Mouse (Mus musculus) intestine, embryonic 15.5 days (tissue): ENCODE data around the gene Actr5. TPM values are rescaled to one million over a fixed set of nuclear protein-coding genes. Genes with fewer than 3 reads are reported as not detected.
A peak's percentile ranks its signal among the peaks of the same experiment; 100 is the strongest.

Source experiments
- ATAC-seq: fragments of 200-750 bp; cut with Nextera tagmentation; 2 replicates; pipeline ENCODE4 v1.8.0; 2017; ENCODE audit warnings: moderate TSS enrichment, moderate library complexity
- H3K27ac ChIP-seq: fragments of 300-500 bp; sonication (generic); 2 replicates; pipeline ENCODE4 v1.5.1; 2015; ENCODE audit warnings: mild to moderate bottlenecking, inconsistent platforms
- H3K27me3 ChIP-seq: fragments of 300-500 bp; sonication (generic); replicated peaks from 2 replicates; pipeline ENCODE4 v1.6.1; 2015; ENCODE audit warnings: inconsistent platforms
- H3K36me3 ChIP-seq: fragments of 300-500 bp; sonication (generic); 2 replicates; pipeline ENCODE4 v1.6.1; 2015; ENCODE audit warnings: inconsistent platforms
- H3K4me1 ChIP-seq: fragments of 300-500 bp; sonication (generic); replicated peaks from 2 replicates; pipeline ENCODE4 v1.6.1; 2015; ENCODE audit warnings: inconsistent platforms
- H3K4me2 ChIP-seq: fragments of 300-500 bp; sonication (generic); replicated peaks from 2 replicates; pipeline ENCODE4 v1.6.1; 2015; ENCODE audit warnings: mild to moderate bottlenecking, inconsistent platforms
- H3K4me3 ChIP-seq: fragments of 300-500 bp; sonication (generic); replicated peaks from 2 replicates; pipeline ENCODE4 v1.5.1; 2015; ENCODE audit warnings: inconsistent platforms
- H3K9ac ChIP-seq: fragments of 300-500 bp; sonication (generic); 2 replicates; pipeline ENCODE4 v1.6.1; 2015; ENCODE audit warnings: inconsistent platforms
- H3K9me3 ChIP-seq: fragments of 300-500 bp; sonication (generic); 2 replicates; pipeline ENCODE4 v1.6.1; 2016; ENCODE audit warnings: inconsistent platforms
- WGBS: fragments of 180-500 bp; shearing (Covaris S2); methylation state at CpG from one replicate; pipeline ENCODE4 v1.1.7; 2015; 5-methylcytosine and 5-hydroxymethylcytosine counted together
- polyA plus RNA-seq: library from polyadenylated mRNA; unstranded; fragments of >200 nt; fragmentation: Nextera tagmentation; extraction: Ambion mirVana; gene quantifications from 2 replicates; pipeline ENCODE4 v1.2.1, GENCODE M21; 2015

The Actr5 gene
- polyA plus RNA-seq, 1 experiment from 2014 or later: 9.3 TPM

- ATAC-seq: no peak
- H3K4me2 ChIP-seq: no peak overlapping the region
- WGBS: 70% methylated on average over 4 of the region's 4 CpGs
- H3K4me3 ChIP-seq: no peak overlapping the region
- no peaks in the 10 kb centered on the region for H3K9me3 ChIP-seq
- H3K27ac ChIP-seq: no peak overlapping the region
- H3K9ac ChIP-seq: no peak overlapping the region
- H3K27me3 ChIP-seq: no peaks in the 10 kb centered on the region
- peaks cover 9% of the 10 kb centered on the region; the same call in 1 of the 2 replicates for H3K4me1 ChIP-seq
- H3K36me3 ChIP-seq: no peaks in the 10 kb centered on the region
These were observed 31.1 kb downstream of the Actr5 start for GRCm38 (mm10) chr2:158655806-158656205.

GRCm38 (mm10) chr2:158658822-158659221 lies 34.1 kb downstream of the Actr5 start:
- H3K9me3 ChIP-seq: no peaks in the 10 kb centered on the region
- no peak overlapping the region for H3K9ac ChIP-seq
- H3K4me2 ChIP-seq: no peak overlapping the region
- H3K4me3 ChIP-seq: no peak overlapping the region
- peaks cover 9% of the 10 kb centered on the region; the same call in 1 of the 2 replicates for H3K4me1 ChIP-seq
- ATAC-seq: peak; percentile 59
- no peaks in the 10 kb centered on the region for H3K36me3 ChIP-seq
- H3K27me3 ChIP-seq: no peaks in the 10 kb centered on the region
- 35% methylated on average over 6 of the region's 6 CpGs for WGBS
- peak overlapping the region; percentile 56 for H3K27ac ChIP-seq

- no peak overlapping the region for H3K4me2 ChIP-seq
- H3K36me3 ChIP-seq: no peaks in the 10 kb centered on the region
- no peaks in the 10 kb centered on the region for H3K27me3 ChIP-seq
- H3K9me3 ChIP-seq: no peaks in the 10 kb centered on the region
- 55% methylated on average over 3 of the region's 3 CpGs for WGBS
- ATAC-seq: no peak
- no peak overlapping the region for H3K9ac ChIP-seq
- peaks cover 9% of the 10 kb centered on the region; the same call in 1 of the 2 replicates for H3K4me1 ChIP-seq
- no peak overlapping the region for H3K4me3 ChIP-seq
- peak overlapping the region; percentile 56; the same call in 1 of the 2 replicates for H3K27ac ChIP-seq
These were observed 34.7 kb downstream of the Actr5 start for GRCm38 (mm10) chr2:158659346-158659745.

- no peak within 1 kb of the TSS for H3K27ac ChIP-seq
- no peak within 1 kb of the TSS for H3K4me2 ChIP-seq
- H3K9me3 ChIP-seq: no peaks in the 10 kb centered on the region
- no peak within 1 kb of the TSS for H3K9ac ChIP-seq
- ATAC-seq: no peak
- peaks cover 43% of the 10 kb centered on the region for H3K27me3 ChIP-seq
- WGBS: 62% methylated on average over 4 of the region's 4 CpGs
- H3K4me3 ChIP-seq: no peak within 1 kb of the TSS
- H3K4me1 ChIP-seq: peaks cover 26% of the 10 kb centered on the region
- no peaks in the 10 kb centered on the region for H3K36me3 ChIP-seq
These were observed 40.4 kb downstream of the Actr5 start, which contains the start of gene Ppp1r16b for GRCm38 (mm10) chr2:158665098-158665497. TSS of gene Ppp1r16b (plus strand) at chr2:158665398.

GRCm38 (mm10) chr2:158666071-158666800 lies 41.5 kb downstream of the Actr5 start:
- H3K9ac ChIP-seq: no peak overlapping the region
- no peaks in the 10 kb centered on the region for H3K36me3 ChIP-seq
- no peak overlapping the region; the same call in 1 of the 2 replicates for H3K4me3 ChIP-seq
- H3K4me2 ChIP-seq: peak overlapping the region; percentile 97
- peak; percentile 32; the same call in 1 of the 2 replicates for ATAC-seq
- H3K27ac ChIP-seq: no peak overlapping the region
- peaks cover 47% of the 10 kb centered on the region for H3K27me3 ChIP-seq
- peaks cover 26% of the 10 kb centered on the region for H3K4me1 ChIP-seq
- 46% methylated on average over 13 of the region's 13 CpGs for WGBS
- no peaks in the 10 kb centered on the region for H3K9me3 ChIP-seq

- H3K36me3 ChIP-seq: no peaks in the 10 kb centered on the region
- peak overlapping the region; percentile 50 for H3K4me3 ChIP-seq
- ATAC-seq: peak; percentile 75
- H3K4me1 ChIP-seq: peaks cover 26% of the 10 kb centered on the region
- WGBS: under 1% methylated on average over 47 of the region's 47 CpGs
- peaks cover 47% of the 10 kb centered on the region for H3K27me3 ChIP-seq
- H3K9me3 ChIP-seq: no peaks in the 10 kb centered on the region
- H3K9ac ChIP-seq: peak overlapping the region; percentile 23
- H3K27ac ChIP-seq: 0 out of 2 replicates have a peak overlapping the region, but pooled peaks have one; percentile 18
- H3K4me2 ChIP-seq: peak overlapping the region; percentile 97
These were observed 42.5 kb downstream of the Actr5 start for GRCm38 (mm10) chr2:158667022-158667670.

GRCm38 (mm10) chr2:158667671-158668432 lies 43.2 kb downstream of the Actr5 start:
- peak; percentile 13 for ATAC-seq
- Histone ChIP-seq H3K4me2 (peak overlapping the region; percentile 97), H3K4me1 (peaks cover 26% of the 10 kb centered on the region), H3K36me3 (no peaks in the 10 kb centered on the region), H3K27ac (no peak overlapping the region), H3K27me3 (peaks cover 47% of the 10 kb centered on the region), H3K9ac (peak overlapping the region; percentile 23), H3K9me3 (no peaks in the 10 kb centered on the region), H3K4me3 (peak overlapping the region; percentile 50)
- under 1% methylated on average over 54 of the region's 54 CpGs for WGBS

- peaks cover 26% of the 10 kb centered on the region for H3K4me1 ChIP-seq
- H3K9me3 ChIP-seq: no peaks in the 10 kb centered on the region
- H3K4me3 ChIP-seq: peak overlapping the region; percentile 50
- peak overlapping the region; percentile 97 for H3K4me2 ChIP-seq
- peak overlapping the region; percentile 23 for H3K9ac ChIP-seq
- no peaks in the 10 kb centered on the region for H3K36me3 ChIP-seq
- H3K27ac ChIP-seq: no peak overlapping the region
- H3K27me3 ChIP-seq: peaks cover 47% of the 10 kb centered on the region
- WGBS: 14% methylated on average over 23 of the region's 23 CpGs
- ATAC-seq: no peak
These were observed 43.8 kb downstream of the Actr5 start for GRCm38 (mm10) chr2:158668433-158669010.

GRCm38 (mm10) chr2:158669199-158670195 lies 44.8 kb downstream of the Actr5 start:
- Histone ChIP-seq H3K4me3 (no peak overlapping the region), H3K36me3 (no peaks in the 10 kb centered on the region), H3K9me3 (no peaks in the 10 kb centered on the region), H3K4me2 (peak overlapping the region; percentile 97), H3K27me3 (peaks cover 47% of the 10 kb centered on the region), H3K9ac (no peak overlapping the region), H3K4me1 (peaks cover 26% of the 10 kb centered on the region), H3K27ac (0 out of 2 replicates have a peak overlapping the region, but pooled peaks have one; percentile 13)
- ATAC-seq: peak; percentile 63
- 60% methylated on average over 13 of the region's 13 CpGs for WGBS

- H3K27me3 ChIP-seq: peaks cover 47% of the 10 kb centered on the region
- H3K4me1 ChIP-seq: peaks cover 26% of the 10 kb centered on the region
- no peak overlapping the region for H3K4me3 ChIP-seq
- ATAC-seq: no peak
- H3K9ac ChIP-seq: no peak overlapping the region
- H3K4me2 ChIP-seq: no peak overlapping the region
- no peak overlapping the region for H3K27ac ChIP-seq
- no peaks in the 10 kb centered on the region for H3K36me3 ChIP-seq
- H3K9me3 ChIP-seq: no peaks in the 10 kb centered on the region
- 56% methylated on average over 10 of the region's 10 CpGs for WGBS
These were observed 45.9 kb downstream of the Actr5 start for GRCm38 (mm10) chr2:158670571-158670970.

- no peak overlapping the region for H3K4me2 ChIP-seq
- H3K27me3 ChIP-seq: peaks cover 26% of the 10 kb centered on the region
- 14% methylated on average over 6 of the region's 6 CpGs for WGBS
- no peak overlapping the region for H3K9ac ChIP-seq
- no peak overlapping the region for H3K4me3 ChIP-seq
- H3K4me1 ChIP-seq: peaks cover 17% of the 10 kb centered on the region
- H3K9me3 ChIP-seq: no peaks in the 10 kb centered on the region
- ATAC-seq: peak; percentile 47; the same call in 1 of the 2 replicates
- no peaks in the 10 kb centered on the region for H3K36me3 ChIP-seq
- 0 out of 2 replicates have a peak overlapping the region, but pooled peaks have one; percentile 9 for H3K27ac ChIP-seq
These were observed 48.1 kb downstream of the Actr5 start for GRCm38 (mm10) chr2:158672829-158673228.
